Mouse (Mus musculus) heart, postnatal 25 days (tissue): ENCODE results near the gene March1. TPM values are rescaled to one million over a fixed set of nuclear protein-coding genes. Genes with fewer than 3 reads are reported as not detected.

Source experiments
- DNase-seq: peaks from one replicate; pipeline ENCODE4 v3.0.0; 2022; ENCODE audit warnings: low spot score
- intact Hi-C: fragments of 180-260 bp; cut with DNase I; formaldehyde crosslinking; loops from one replicate; pipeline ENCODE4 v1.15.1; 2025
- total RNA-seq, 2 experiments: library from RNA; stranded (reverse); gene quantifications; 2 replicates each; pipeline ENCODE4 v1.2.3; 2021

March1 gene
- total RNA-seq = 1 to 10 TPM; 1.4 to 1.5 TPM

- no peak for DNase-seq
- intact Hi-C loops = no loop called here
Observed at GRCm38 (mm10) chr8:65617871-65618751, at the start of gene March1. Gene March1, plus strand, starts transcription at chr8:65617900.

GRCm38 (mm10) chr8:65586909-65587308 is 30.8 kb upstream of the March1 start:
- DNase-seq = no peak
- intact Hi-C loops = no loop called here

- intact Hi-C loops = no loop called here
- DNase-seq = no peak
Observed at GRCm38 (mm10) chr8:65603241-65603640, 14.5 kb upstream of the March1 start.

- intact Hi-C loops = no loop called here
- DNase-seq = no peak
Observed at GRCm38 (mm10) chr8:65609509-65609908, 8.2 kb upstream of the March1 start.

GRCm38 (mm10) chr8:65618966-65619365 is 1.3 kb downstream of the March1 start:
- DNase-seq = no peak
- intact Hi-C loops = no loop called here

- no peak for DNase-seq
- intact Hi-C loops = no loop called here
Observed at GRCm38 (mm10) chr8:65644931-65645330, 27.2 kb downstream of the March1 start.

DNA sequence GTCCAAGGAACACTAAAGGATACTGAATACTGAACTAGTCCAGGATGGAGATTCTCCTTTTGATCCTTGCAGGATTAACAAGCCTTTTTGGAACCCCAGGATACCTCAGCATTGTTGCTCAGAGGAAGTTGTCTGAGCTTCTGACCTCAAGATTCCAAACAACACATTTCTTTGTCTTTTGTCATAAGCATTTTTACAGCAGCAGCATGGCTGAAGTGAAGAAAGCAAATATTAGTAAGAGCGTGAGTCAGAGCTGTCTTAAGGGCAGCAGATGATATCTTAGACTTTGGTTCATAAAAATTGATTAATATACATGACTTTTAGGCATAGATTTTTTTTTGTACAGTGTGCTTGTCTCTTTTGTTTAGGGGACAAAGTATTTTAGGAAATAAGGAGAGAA is 27.8 kb downstream of the March1 start:
- intact Hi-C loops = no loop called here
- no peak for DNase-seq

GRCm38 (mm10) chr8:65645945-65646344 is 28.2 kb downstream of the March1 start:
- intact Hi-C loops = no loop called here

DNA sequence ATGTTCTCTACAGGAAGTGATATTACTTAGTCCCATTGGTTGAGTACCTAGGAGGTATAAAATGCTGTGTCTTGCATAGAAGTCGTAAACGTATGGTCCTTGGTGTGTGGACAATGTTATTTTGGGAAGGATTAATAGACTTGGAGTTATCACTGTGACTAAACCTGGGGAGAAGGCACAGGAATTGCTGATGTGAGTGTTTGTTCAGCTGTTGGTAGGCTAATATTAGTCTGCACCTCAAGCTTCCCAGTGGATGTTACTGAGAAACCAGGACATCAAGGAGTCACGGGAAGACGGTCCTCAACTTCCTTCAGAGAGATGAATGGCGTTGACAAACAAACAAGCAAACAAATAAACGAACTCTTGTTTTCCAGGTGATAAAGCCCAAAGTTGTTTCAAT is 38.2 kb downstream of the March1 start:
- DNase-seq = no peak
- intact Hi-C loops = no loop called here

More at GRCm38 (mm10) chr8:65645945-65646344, 28.2 kb downstream of the March1 start:
- no peak for DNase-seq

GRCm38 (mm10) chr8:65661885-65662284 is 44.2 kb downstream of the March1 start:
- no peak for DNase-seq
- intact Hi-C loops = no loop called here

GRCm38 (mm10) chr8:65665786-65666185 is 48.1 kb downstream of the March1 start:
- DNase-seq = no peak
- intact Hi-C loops = no loop called here

- no peak for DNase-seq
- intact Hi-C loops = no loop called here
Observed at GRCm38 (mm10) chr8:65743066-65743465, 125.4 kb downstream of the March1 start.

GRCm38 (mm10) chr8:65775815-65776214 is 158.1 kb downstream of the March1 start:
- no peak for DNase-seq
- intact Hi-C loops = no loop called here

DNA sequence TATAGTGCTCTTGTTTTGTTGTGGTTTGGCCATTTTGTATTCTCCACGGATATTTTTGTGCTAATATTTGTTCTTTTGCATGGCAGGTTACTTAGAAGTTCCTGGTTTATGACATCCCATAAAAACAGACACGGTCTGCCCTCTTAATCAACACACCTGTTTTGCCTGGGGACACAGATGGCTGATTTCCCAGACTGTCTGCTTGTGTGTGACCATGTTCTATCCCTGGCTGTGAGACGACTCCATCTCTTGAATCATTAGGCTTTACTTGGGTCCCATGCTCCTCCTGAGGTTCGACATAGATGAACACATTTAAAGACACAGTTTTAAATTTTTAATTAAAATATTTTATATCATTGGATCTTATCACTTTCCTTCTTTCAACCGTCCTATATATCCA is 163.5 kb downstream of the March1 start:
- intact Hi-C loops = no loop called here
- DNase-seq = no peak

- intact Hi-C loops = no loop called here
- DNase-seq = no peak
Observed at GRCm38 (mm10) chr8:65812971-65813370, 195.3 kb downstream of the March1 start.

- no peak for DNase-seq
- intact Hi-C loops = no loop called here
Observed at GRCm38 (mm10) chr8:65922294-65923019, 304.8 kb downstream of the March1 start.

- DNase-seq = no peak
- intact Hi-C loops = no loop called here
Observed at GRCm38 (mm10) chr8:65956948-65957347, 339.2 kb downstream of the March1 start.

DNA sequence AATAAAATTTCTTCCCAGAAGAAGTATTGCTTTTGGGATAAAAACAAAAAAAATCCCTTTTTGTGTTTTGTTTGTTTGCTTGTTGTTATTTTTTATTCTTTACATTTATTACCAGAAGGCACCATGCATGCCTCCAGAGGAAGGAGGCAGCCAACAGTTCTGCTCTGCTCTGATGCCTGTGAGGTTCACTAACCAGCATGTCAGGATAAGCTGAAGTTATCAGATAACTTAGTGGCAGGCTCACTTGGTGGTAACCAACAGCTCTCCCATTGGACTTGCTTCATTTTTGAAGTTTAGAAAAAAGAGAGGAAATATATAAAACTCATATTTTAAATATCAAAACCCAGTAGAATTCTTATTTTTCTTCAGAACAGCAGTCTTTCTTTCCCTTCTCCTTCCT is 339.8 kb downstream of the March1 start:
- DNase-seq = no peak
- intact Hi-C loops = no loop called here

DNA sequence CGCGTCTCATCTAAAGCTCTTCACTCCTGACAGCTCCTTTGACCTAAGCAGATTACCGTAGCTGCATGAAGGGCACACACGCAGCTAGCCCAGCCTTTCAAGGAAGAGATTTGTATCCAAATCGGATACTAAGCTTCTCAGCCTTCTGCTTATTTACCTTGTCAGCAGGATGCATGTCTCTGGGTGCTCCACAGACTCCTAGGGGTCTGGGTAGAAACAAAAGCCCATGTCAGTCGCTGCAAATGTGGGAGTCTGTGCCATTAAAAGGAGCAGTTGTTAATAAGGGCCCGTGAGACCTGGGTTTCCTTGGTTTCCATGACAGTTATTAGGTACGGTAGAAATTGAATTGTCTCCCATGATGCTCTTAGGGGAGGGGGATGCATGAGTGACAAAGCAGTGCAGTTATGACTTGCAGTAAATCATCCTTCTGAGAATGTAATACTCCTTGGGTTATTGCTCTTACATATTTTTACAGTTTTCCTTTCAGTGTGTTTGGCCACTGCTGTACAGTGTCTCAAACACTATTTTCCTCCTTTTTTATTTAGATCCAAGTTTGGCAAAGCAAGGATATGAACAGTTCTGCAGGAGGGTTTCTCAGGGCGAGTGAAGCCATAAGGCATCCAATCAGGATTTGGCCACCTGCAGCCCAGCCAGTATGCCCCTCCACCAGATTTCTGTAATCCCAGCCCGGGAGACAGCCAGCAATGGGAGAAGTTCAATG is 349.0 kb downstream of the March1 start:
- DNase-seq = no peak
- intact Hi-C loops = no loop called here

DNA sequence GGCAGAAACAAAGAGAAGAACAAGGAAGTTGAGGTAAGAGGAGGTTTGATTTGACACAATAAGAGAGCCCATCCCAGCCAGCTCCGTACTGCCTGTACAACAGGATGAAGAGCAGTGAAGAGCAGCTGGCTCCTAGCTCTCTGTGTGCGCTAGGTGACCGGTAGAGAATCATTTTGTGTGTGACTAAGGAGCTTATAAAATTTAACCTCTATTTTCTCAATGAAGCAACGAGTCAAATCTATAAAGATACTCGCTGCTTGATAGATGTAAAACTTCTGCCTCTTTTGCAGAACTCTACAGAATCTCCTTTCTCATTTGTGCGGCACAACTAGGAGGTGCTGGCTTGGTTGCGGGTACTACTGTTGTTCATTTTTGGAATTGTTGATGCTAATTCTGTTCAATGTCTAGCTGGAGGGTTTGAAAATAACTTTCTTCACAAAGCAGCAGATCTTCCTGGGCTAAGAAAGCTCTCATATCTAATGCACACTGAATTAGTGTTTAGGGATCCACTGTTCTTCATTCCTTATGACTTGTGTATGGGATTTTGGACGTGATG is 349.6 kb downstream of the March1 start:
- intact Hi-C loops = no loop called here
- no peak for DNase-seq
